Mouse (Mus musculus) bone marrow, adult 2 months (tissue): ENCODE measurements around the gene AC124502.3. TPM values are rescaled to one million over a fixed set of nuclear protein-coding genes. Genes with fewer than 3 reads are reported as not detected.

Experiments used
- H3K27ac ChIP-seq: fragments of 200-500 bp; 2 replicates; pipeline ENCODE4 v1.5.1; 2012; ENCODE audit warnings: low read depth, mild to moderate bottlenecking, control low read depth, inconsistent platforms, low read length; ENCODE audit not compliant: control insufficient read depth, poor library complexity, insufficient read depth
- H3K4me1 ChIP-seq: fragments of 200-500 bp; 2 replicates; pipeline ENCODE4 v1.6.1; 2011; ENCODE audit warnings: low read length; ENCODE audit not compliant: control insufficient read depth, insufficient read depth
- H3K4me3 ChIP-seq: fragments of 200-500 bp; replicated peaks from 2 replicates; pipeline ENCODE3; 2011; ENCODE audit warnings: mild to moderate bottlenecking, low read depth, low read length, control low read depth; ENCODE audit not compliant: control insufficient read depth
- CTCF ChIP-seq: fragments of 200-500 bp; IDR thresholded peaks from 2 replicates; pipeline ENCODE4 v1.5.1; 2011; ENCODE audit warnings: low read length, control low read depth; ENCODE audit not compliant: control insufficient read depth, insufficient read depth
- POLR2A ChIP-seq: fragments of 200-500 bp; IDR thresholded peaks from 2 replicates; pipeline ENCODE4 v1.6.1; 2011; ENCODE audit warnings: low read depth, mild to moderate bottlenecking, control low read depth, low read length, borderline replicate concordance; ENCODE audit not compliant: control insufficient read depth
- WGBS: fragments of 180-500 bp; shearing (Covaris S2); methylation state at CpG from one replicate; pipeline ENCODE4 v1.1.7; 2018; 5-methylcytosine and 5-hydroxymethylcytosine counted together
- polyA plus RNA-seq: library from polyadenylated mRNA; stranded (reverse); fragments of >200 nt; gene quantifications from 2 replicates; pipeline ENCODE4 v1.2.4, GENCODE M21; 2011; ENCODE audit warnings: low replicate concordance; ENCODE audit not compliant: missing spikeins, insufficient read depth, insufficient read length

Gene AC124502.3
- polyA plus RNA-seq, 1 experiment, result not detected

DNA sequence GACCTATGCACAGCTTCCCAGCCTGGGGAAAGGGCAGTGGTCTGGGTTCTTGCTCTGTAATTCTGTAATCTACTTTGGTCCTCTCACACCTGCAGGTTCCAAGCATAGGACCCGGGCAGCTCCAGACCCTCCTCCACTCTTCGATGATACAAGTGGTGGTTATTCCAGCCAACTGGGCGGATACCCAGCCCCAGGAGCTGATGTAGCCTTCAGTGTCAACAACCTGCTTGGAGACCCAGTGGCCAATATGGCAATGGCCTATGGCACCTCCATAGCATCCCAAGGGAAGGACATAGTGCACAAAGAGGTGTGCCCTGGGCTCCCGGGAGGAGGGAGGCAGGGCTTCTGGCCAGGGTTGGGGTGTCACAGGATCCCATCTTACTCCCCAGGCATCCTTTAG lies 50.6 kb downstream of the AC124502.3 start:
- H3K27ac ChIP-seq, result no peak overlapping the region
- H3K4me1 ChIP-seq, result peaks cover 4% of the 10 kb centered on the region
- H3K4me3 ChIP-seq, result no peak overlapping the region
- WGBS, result 85% methylated on average over 4 of the region's 4 CpGs
- TF ChIP-seq POLR2A (no peak), CTCF (no peak)

GRCm38 (mm10) chr19:5092083-5092482 lies 53.4 kb downstream of the AC124502.3 start:
- no peak overlapping the region for H3K4me3 ChIP-seq
- peaks cover 2% of the 10 kb centered on the region; the same call in 1 of the 2 replicates for H3K4me1 ChIP-seq
- TF ChIP-seq POLR2A (no peak), CTCF (no peak)
- H3K27ac ChIP-seq, result no peak overlapping the region
- WGBS, result 91% methylated on average over 10 of the region's 10 CpGs

DNA sequence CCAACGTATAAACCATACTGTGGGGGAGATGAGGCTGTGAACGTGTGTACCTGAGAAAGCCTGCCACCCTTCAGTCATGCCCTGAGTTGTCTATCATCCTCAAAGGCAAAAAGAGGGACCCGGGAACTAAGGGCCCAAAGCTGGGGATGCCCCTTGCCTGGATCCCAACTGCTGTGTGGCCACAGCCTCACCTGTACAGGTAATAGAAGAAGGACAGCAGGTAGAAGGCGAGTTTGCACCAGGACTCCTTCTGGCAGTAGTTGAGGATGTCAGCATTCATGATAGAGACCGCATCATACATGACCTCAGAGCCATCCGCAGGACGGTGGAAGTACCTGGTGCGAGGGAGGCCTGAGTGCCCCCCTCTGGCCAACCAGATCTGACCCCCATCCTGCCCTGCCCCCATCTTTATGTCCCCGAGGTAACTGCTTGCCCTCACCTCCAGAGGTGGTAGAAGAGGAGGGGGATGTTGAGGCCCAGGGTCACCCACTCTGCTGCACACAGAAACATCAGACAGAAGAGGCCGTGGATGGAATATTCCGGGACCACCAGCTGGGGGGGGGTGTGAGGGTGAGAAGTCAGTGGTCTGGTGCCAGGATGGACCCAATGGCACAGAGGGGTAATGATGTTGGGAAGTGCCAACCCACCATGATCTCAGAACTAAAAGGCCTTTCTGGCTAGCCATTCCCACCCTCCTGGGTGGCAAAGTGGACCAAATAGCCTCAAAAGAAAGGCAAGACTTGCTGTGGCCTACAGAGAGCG lies 55.0 kb downstream of the AC124502.3 start:
- Histone ChIP-seq H3K4me3 (no peak overlapping the region), H3K27ac (no peak overlapping the region), H3K4me1 (no peaks in the 10 kb centered on the region)
- TF ChIP-seq POLR2A, result no peak
- no peak for TF ChIP-seq CTCF
- WGBS, result 75% methylated on average over 12 of the region's 12 CpGs

DNA sequence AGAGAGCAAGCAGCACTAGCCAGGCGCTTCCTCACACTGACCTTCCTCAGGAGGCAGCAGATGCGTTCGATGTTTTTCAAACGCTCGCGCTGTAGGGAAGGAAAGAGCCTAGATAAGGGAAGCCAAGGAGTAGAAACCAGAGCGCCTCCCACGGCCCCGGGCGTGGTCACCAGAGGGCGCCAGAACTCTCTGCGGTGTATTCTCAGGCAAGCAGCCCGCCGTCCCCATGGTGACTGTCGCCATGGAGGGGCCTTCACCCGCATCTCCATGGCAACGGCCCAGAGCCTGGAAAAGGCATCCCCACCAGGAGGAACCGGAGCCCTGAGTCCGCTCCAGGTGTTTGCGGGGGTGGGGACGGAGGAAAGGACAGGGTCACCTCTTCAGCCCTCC lies 55.5 kb downstream of the AC124502.3 start:
- Histone ChIP-seq H3K27ac (no peak overlapping the region), H3K4me3 (no peak overlapping the region), H3K4me1 (no peaks in the 10 kb centered on the region)
- 1% methylated on average over 21 of the region's 21 CpGs for WGBS
- TF ChIP-seq POLR2A, result peak; percentile 45; the same call in 1 of the 2 replicates
- TF ChIP-seq CTCF, result peak; percentile 79

GRCm38 (mm10) chr19:5094746-5095417 lies 56.2 kb downstream of the AC124502.3 start:
- H3K4me1 ChIP-seq, result no peaks in the 10 kb centered on the region
- H3K4me3 ChIP-seq, result no peak overlapping the region
- no peak for TF ChIP-seq CTCF
- no peak for TF ChIP-seq POLR2A
- H3K27ac ChIP-seq, result no peak overlapping the region
- 50% methylated on average over 11 of the region's 11 CpGs for WGBS

DNA sequence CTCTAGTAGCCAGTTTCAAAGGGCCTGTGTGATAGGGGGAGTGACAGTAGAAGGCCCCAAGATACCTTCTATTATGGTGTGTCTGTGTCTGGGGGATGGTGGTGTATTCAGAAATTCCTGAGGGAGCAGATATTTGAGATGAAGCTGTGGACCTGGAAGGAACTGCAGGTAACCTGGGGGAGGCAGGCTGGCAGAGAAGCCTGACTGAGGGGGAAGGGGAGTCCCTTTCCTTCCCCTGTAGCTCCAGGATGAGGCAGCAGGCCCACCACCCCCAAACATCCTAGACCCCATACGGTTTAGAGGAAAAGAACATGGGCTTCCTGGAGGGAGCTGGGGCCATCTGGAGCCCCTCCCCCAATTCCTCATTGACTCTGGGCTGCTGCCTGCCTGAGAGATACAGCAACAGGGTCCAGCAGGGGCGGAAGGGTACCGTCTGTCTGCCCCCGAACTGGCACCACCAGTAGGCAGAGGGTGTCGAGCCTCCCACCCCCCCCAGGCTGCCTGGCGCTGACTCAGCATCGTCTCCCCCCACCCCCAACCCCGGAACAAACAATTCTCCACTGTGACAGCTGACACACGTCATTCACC lies 57.3 kb downstream of the AC124502.3 start:
- no peaks in the 10 kb centered on the region for H3K4me1 ChIP-seq
- no peak for TF ChIP-seq POLR2A
- no peak for TF ChIP-seq CTCF
- 8% methylated on average over 9 of the region's 9 CpGs for WGBS

DNA sequence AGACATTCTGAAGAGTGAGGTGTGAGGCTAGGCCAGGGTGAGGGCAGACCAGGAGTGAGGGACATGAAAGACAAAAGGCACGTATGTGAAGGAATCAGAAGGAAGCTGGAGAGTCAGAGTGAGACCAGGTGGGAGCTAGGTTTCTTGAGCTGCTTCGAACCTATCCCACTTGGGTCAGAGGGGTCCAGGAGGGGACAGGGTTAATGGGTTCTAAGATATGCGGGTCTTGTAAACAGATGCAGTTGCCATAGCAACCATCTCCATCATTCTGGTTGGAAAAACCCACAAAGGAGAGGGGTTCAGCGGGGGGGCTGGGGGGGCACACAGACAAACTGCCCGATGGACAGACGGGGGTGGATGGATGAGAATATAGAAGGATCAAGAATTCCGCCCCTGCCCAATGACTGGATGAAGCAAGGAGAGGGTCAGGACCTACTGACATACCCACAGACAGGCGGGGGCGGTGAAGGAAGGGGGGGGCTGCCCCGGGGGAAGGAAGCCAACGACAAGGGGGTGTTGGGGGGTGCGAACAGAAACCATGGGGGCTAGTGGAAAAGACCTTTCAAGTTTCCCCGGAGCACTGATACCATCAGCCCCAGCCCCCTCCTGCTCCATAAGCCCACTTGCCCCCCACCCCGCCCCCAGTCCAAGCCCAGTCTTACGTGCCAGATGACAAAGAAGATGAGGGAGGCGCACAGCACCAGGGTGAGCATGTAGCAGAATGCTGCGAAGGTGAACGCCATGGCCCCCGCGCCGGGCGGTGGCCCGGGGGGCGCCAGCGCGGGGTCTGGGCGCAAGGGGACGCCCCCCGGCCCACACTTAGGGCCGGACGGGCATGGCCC lies 59.1 kb downstream of the AC124502.3 start:
- 11% methylated on average over 31 of the region's 31 CpGs for WGBS
- no peak overlapping the region for H3K27ac ChIP-seq
- TF ChIP-seq CTCF (no peak), POLR2A (no peak)
- H3K4me1 ChIP-seq, result no peaks in the 10 kb centered on the region
- no peak overlapping the region for H3K4me3 ChIP-seq

More for the DNA sequence above, 57.3 kb downstream of the AC124502.3 start:
- H3K27ac ChIP-seq, result no peak overlapping the region
- no peak overlapping the region for H3K4me3 ChIP-seq
